Mouse (Mus musculus) urinary bladder, postnatal 10 days (tissue): ENCODE measurements around the gene Gm13089.
"Not testable (repeated sequence)": the region's sequence is repeated elsewhere in the genome, so short reads cannot be mapped to it uniquely, and the experiment has no call there.

Experiments
- DNase-seq: peaks from one replicate; pipeline ENCODE4 v3.0.0; 2022; ENCODE audit warnings: low spot score

Gm13089 gene

DNA sequence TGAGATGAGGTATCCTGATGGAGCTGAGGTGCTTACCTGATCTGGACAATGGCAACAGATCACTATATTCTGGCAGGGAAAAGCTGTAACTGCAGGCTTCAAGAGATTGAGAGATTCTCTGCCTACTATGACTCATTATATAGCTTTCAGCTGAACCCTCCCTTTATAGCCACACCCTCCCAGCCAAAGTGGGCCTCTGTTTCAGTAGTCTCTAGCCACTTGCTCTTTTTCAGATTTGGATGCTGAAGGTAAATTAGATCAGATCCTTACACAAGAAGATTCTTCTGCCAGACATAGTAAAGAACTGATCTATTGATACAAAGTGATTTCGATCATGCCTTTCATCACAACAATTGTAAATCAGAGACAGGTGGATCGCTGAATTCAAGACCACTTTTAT lies at the start of gene Gm13089:
TSS of gene Gm13089 (minus strand) at position 101 of the 400 bp plus-strand sequence.
- DNase-seq = no peak

DNA sequence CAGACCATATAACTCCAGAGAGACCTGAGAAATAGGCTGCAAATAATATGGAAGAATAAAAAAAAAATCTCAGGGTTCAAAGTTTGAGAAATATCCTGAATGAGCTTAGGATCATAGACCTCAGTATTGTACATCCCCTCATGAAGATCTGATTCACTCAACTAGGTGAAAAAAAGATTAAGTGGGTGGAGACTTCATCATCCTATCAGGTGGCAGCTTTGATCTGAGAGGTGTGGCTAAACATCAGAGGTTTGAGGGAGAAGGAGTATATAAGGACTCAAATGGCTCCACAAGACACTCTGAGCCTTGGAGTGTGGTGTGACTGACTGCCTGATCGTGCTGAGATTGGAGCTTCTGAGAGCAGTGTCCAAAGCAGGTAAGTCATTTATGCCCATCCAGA lies 16.6 kb upstream of the Gm13089 start, which contains the start of gene Gm13078:
TSS of gene Gm13078 (plus strand) at position 301 of the 400 bp plus-strand sequence.
- DNase-seq = no peak

DNA sequence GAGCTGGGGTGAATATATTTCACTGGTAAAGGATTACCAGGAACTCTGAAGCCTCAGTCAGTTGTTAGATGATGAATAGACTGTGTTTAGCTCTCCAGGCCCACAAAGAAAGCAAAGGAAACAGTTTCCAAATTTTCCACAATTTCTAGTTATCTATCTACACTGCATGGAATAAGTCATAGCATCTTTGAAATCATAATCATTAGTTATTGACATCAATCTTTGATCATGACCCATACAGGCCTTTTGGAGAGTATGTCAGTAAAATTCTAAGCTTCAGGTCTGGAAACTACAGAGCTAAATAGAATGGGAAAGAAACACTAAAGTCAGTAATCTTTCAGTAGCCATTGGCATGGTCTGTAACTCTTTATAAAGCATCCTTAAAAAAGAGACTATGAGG lies 45.4 kb downstream of the Gm13089 start, which contains the start of gene Gm13088:
TSS of gene Gm13088 (minus strand) at position 101 of the 400 bp plus-strand sequence.
- DNase-seq = not testable (repeated sequence)
